Mouse (Mus musculus): ENCODE measurements around the gene Epb41. TPM values are rescaled to one million over a fixed set of nuclear protein-coding genes. Genes with fewer than 3 reads are reported as not detected.

Epb41 gene
- polyA plus RNA-seq, 1 experiment from 2014 or later: 147 TPM

DNA sequence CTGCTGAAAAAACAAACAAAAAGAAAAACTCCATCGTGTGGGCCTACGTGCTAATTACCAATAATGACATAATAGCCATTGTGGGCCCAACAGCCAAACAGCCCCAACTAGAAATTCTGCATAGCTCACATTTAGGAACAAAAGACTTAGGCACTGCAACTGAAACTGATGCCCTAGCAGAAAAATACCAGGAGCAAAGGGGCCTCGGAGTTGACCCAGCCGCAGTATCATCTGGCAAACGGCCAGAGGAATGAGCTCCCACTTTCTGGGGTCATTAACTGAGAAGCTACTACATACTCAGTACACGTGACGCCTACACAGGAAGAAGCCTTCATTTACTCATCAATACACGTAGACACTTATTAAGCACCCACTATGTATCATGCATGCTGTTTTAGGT is 12.8 kb downstream of the Epb41 start:
- WGBS (ENCODE audit: insufficient replicate concordance): 87% methylated on average over 8 of the region's 8 CpGs
- Histone ChIP-seq H3K27me3 (no peaks in the 10 kb centered on the region), H3K36me3 (peaks cover 83% of the 10 kb centered on the region), H3K4me3 (replicated peaks) (peak overlapping the region; percentile 21; the same call in 1 of the 2 replicates), H3K4me2 (peak overlapping the region; percentile 62), H3K27ac (peak overlapping the region; percentile 97), H3K4me1 (replicated peaks) (peaks cover 99% of the 10 kb centered on the region), H3K9ac (peak overlapping the region; percentile 68; the same call in 1 of the 2 replicates), H3K9me3 (replicated peaks) (no peaks in the 10 kb centered on the region)
- ATAC-seq (ENCODE audit: low read depth): no peak
- DNase-seq: no peak

DNA sequence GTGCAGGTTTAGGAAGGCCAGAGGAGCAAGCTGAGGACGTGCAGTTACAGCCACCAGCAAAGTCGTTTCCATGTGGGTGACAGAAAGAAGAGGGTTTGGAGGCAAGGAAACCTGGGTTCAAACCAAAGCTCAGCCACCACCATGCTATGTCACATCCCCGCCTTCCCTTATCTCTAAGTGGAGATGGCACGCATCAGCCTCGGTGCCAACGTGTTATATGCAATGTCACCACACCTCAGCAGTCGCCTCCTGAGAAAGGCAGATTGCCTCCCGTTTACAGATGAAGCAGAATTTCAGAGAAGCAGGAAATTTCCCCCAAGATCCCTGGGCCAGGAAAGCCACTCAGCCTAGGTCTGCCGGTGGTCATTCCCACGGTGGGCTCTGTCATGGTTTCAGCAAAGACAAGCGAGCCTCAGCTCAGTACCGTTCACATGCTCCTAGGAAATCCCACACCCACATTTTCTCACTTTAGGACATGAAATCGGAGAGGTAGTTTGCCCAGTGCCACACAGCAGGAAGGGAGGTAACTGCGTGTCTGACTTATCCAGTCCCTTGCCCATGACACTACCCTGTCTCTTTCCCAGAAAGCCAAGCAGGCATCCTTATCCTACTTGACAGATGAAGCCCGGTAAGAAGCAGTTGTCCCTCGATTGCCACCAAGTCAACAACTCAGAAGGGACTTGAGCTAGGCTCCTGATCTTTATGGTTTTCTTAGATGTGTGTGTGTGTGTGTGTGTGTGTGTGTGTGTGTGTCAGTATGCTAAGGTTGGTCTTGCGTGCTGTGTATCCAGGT is 14.9 kb downstream of the Epb41 start:
- ATAC-seq (ENCODE audit: low read depth) (peak; percentile 89), DNase-seq (no peak)
- Histone ChIP-seq H3K4me3 (replicated peaks) (peak overlapping the region; percentile 38), H3K36me3 (peaks cover 72% of the 10 kb centered on the region), H3K27me3 (no peaks in the 10 kb centered on the region), H3K9me3 (replicated peaks) (no peaks in the 10 kb centered on the region), H3K9ac (peak overlapping the region; percentile 68), H3K27ac (peak overlapping the region; percentile 97), H3K4me2 (peak overlapping the region; percentile 62), H3K4me1 (replicated peaks) (peaks cover 98% of the 10 kb centered on the region)
- WGBS (ENCODE audit: insufficient replicate concordance): 29% methylated on average over 17 of the region's 17 CpGs

DNA sequence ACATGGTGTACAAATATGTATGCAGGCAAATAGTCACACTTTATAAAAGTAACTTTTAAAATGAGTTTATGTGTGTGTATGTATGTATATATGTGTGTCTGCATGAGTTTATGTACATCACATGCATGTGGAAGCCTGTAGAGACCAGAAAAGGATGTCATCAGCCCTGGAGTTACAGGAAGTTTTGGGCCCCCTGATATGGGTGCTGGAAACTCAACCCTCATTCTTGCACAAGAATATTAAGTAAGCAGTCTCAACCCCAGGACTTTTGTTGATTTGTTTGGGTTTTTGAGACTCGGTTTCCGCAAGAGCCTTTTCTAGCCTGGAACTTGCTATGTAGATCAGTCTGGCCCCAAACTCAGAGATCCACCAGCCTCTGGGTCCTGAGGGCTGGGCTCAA is 15.6 kb downstream of the Epb41 start:
- Histone ChIP-seq H3K4me1 (replicated peaks) (peaks cover 97% of the 10 kb centered on the region), H3K36me3 (peaks cover 71% of the 10 kb centered on the region), H3K27ac (peak overlapping the region; percentile 97), H3K9ac (peak overlapping the region; percentile 58), H3K4me2 (peak overlapping the region; percentile 62), H3K4me3 (replicated peaks) (peak overlapping the region; percentile 38), H3K27me3 (no peaks in the 10 kb centered on the region), H3K9me3 (replicated peaks) (no peaks in the 10 kb centered on the region)
- DNase-seq: no peak
- 83% methylated on average over 2 of the region's 2 CpGs for WGBS (ENCODE audit: insufficient replicate concordance)
- ATAC-seq (ENCODE audit: low read depth): no peak

DNA sequence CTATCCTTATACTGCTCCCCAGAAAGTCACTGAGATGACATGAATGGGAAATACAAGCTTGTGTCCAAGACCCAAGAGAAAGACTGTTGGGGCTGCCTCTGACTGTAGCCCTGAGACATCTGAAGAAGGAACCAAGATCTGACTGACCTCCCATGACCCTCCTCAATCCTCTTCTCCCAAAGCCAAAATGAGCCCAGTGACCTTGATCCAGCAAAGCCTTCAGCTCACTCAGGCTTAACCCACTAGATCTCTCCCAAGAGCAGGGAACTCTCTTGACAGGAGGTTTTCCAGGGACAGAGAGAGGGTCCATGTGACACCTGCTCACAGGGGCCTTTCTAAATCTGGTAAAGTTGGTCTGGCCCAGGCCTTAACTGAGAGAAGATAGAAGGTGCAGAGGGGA is 17.8 kb downstream of the Epb41 start:
- Histone ChIP-seq H3K4me3 (replicated peaks) (no peak overlapping the region), H3K4me1 (replicated peaks) (peaks cover 86% of the 10 kb centered on the region), H3K36me3 (peaks cover 62% of the 10 kb centered on the region), H3K9me3 (replicated peaks) (no peaks in the 10 kb centered on the region), H3K27ac (peak overlapping the region; percentile 97), H3K4me2 (no peak overlapping the region), H3K9ac (0 out of 2 replicates have a peak overlapping the region, but pooled peaks have one; percentile 41), H3K27me3 (no peaks in the 10 kb centered on the region)
- no peak for ATAC-seq (ENCODE audit: low read depth)
- no peak for DNase-seq

DNA sequence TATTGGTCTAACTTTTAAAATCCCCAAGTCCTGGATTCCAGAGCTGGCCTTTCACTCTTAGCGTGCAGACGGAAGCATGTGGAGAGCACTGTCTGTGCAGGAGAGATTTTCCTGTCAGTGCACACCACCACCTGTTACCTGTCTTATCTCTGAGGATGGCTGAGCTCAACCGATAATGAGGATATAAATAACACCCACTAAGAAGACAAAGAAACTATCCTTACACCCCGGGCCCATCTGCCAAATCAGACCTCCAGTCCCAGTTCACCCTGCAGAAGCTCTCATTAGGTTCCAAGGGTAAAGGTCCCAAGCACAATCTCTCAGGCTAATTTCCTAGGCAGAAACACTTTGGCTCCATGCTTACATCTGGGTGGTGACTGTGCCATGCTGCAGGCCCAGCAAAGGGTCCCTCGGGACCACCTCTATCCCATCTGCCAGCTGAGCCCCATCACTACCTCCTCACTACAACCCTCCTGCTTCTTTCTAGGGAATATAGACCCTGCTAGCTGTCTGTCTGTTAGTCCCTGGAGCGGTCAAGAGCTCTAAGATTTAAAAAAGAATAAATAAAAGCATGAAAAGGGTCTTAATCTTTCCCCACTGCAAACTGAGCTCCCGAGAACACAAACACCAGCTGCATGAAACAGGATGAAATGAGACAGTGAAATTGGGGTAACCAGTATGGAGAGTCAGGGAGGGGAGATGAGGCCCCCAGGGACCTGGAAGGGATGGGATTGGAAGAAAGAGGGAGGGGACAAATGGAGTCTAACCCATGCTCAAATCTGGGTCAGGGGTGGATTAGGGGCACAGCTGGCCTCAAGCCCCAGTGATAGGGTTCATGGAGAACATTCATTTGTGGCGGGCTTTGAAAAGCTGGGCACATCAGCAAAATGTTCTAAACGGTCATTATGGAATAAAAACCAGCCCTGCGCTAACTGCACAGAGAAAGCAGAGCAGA is 23.5 kb downstream of the Epb41 start:
- Histone ChIP-seq H3K27ac (peak overlapping the region; percentile 34; the same call in 1 of the 2 replicates), H3K27me3 (no peaks in the 10 kb centered on the region), H3K9ac (0 out of 2 replicates have a peak overlapping the region, but pooled peaks have one; percentile 17), H3K4me3 (replicated peaks) (no peak overlapping the region), H3K36me3 (peaks cover 42% of the 10 kb centered on the region), H3K9me3 (replicated peaks) (no peaks in the 10 kb centered on the region), H3K4me1 (replicated peaks) (peaks cover 81% of the 10 kb centered on the region), H3K4me2 (peak overlapping the region; percentile 5; the same call in 1 of the 2 replicates)
- ATAC-seq (ENCODE audit: low read depth) (no peak), DNase-seq (no peak)
- 66% methylated on average over 10 of the region's 10 CpGs for WGBS (ENCODE audit: insufficient replicate concordance)

DNA sequence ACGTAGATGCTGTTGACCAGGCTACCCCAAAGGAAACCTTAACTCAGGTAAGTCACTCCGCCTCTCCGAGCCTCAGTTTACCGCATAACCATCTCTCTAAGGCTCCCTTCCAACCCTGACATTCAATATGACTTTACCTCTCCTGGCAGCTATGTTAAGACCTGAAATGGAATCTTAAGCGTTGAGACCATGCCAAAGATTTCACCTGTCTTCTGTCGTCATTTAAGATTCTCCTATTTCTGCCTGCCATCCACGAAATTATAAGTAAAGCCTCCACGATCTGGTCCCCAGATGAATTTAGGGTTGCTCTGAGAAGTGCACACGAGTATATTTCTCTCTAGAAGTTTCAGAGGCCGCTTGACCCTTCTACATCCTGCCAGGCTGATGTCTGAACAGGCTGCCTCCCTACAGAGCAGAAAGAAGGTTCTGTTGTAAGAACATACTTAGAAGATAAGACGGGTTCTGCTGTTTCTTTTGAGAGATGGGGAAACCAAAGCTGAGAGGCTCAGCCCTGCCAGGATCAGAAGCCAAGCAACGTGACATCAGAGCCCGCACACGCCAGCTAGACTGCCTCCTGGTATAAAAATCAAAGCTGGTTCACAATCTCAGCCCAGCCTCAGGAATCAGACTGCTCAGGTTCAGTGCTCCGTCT is 25.4 kb downstream of the Epb41 start:
- H3K36me3 ChIP-seq: peaks cover 37% of the 10 kb centered on the region
- H3K4me3 ChIP-seq (replicated peaks): peak overlapping the region; percentile 82
- H3K4me1 ChIP-seq (replicated peaks): peaks cover 78% of the 10 kb centered on the region
- peak overlapping the region; percentile 94 for H3K9ac ChIP-seq
- H3K27me3 ChIP-seq: no peaks in the 10 kb centered on the region
- H3K9me3 ChIP-seq (replicated peaks): no peaks in the 10 kb centered on the region
- peak overlapping the region; percentile 100 for H3K4me2 ChIP-seq
- ATAC-seq (ENCODE audit: low read depth): no peak
- peak overlapping the region; percentile 74 for H3K27ac ChIP-seq
- 10% methylated on average over 14 of the region's 15 CpGs for WGBS (ENCODE audit: insufficient replicate concordance)
- no peak for DNase-seq

DNA sequence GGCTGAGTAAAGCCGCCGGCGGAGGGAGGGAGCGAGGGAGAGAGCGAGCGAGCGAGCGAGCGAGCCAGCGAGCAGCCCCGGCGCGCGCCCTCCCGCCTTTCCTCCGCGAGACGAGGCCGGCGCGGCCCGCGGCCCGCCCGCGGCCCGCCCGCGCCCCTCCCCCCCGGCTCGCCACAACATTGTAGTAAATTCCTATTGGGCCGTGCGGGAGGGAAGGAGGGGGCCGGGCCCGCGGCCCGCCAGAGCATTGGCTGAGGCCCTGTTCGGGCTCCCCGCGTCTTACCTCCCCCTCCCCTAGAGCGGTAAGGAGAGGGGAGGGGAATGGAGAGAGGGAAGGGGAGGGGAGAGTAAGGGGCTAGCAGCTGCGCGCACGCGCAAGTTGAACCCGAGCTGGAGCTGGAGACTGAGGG is 26.1 kb downstream of the Epb41 start:
- DNase-seq: peak; percentile 76
- Histone ChIP-seq H3K27me3 (no peaks in the 10 kb centered on the region), H3K4me3 (replicated peaks) (peak overlapping the region; percentile 82), H3K9me3 (replicated peaks) (no peaks in the 10 kb centered on the region), H3K4me1 (replicated peaks) (peaks cover 84% of the 10 kb centered on the region), H3K36me3 (peaks cover 37% of the 10 kb centered on the region), H3K27ac (peak overlapping the region; percentile 72), H3K9ac (peak overlapping the region; percentile 94), H3K4me2 (peak overlapping the region; percentile 100)
- under 1% methylated on average over 34 of the region's 46 CpGs for WGBS (ENCODE audit: insufficient replicate concordance)
- ATAC-seq (ENCODE audit: low read depth): peak; percentile 95

DNA sequence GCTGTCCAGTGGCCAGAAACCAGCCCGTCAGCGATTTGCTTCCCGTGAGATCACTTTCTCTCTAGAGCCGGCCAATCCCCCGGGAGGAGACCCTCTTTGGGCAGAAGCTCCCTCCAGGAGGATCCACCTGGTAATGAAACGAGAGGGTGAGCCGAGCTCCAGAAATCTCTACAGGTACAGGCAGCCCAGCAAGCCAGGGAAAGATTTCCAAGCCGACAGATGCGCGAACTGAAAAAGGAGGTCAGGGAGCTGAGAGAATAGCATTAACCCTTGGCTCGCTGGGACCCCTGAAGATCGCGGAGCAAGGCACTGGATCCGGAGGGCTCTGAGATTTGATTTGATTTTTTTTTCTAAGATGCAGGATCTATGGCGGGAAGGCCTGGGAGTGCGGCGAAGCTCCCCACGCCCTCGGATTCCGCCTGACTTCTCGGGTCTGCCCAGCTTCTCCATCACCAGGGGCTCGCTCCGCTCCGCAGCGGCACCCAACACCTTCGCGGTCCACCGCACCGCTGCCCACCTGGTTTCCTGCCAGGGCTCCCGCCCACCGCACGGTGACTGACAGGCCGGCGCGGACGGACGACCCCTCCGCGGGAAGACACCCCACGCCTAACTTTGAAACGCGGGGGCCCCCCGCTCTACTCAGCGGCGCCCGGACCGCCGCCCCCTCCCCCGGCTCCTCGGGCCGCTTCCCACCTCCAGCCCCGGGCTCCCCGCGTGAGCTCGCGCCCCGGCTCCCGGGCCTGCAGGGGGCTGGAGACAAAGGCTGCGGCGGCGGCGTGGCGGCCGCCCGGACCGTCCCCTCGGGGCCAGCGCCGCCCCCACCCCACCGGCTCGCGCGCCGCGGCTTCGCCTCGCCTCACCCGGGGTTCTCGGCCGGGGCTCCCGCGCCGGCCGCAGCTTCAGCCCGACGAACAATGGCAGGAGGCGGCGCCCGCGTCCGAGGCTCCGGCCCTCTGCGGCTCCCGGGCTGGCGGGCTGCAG is 26.8 kb downstream of the Epb41 start:
- H3K4me1 ChIP-seq (replicated peaks): peaks cover 87% of the 10 kb centered on the region
- WGBS (ENCODE audit: insufficient replicate concordance): 4% methylated on average over 75 of the region's 95 CpGs
- H3K4me2 ChIP-seq: peak overlapping the region; percentile 100

DNA sequence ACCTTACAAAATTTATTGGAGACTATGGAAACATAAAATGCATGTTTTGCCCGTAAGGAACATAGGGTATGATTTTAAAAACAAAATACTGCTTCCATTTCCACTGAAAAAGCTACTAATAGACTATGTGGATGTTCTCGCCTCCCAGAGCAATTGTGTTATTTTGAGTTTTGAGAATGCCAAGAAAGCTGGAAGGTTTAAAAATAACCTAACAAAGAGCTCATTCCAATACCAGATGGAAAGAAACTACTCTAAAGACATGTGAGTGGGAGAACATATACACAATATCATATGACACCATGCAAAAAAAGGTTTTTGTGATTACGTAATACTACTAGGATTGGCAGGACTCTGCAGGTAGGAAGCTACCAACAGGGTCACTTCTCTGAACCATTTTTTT is 31.4 kb downstream of the Epb41 start:
- Histone ChIP-seq H3K36me3 (peaks cover 29% of the 10 kb centered on the region), H3K4me1 (replicated peaks) (peaks cover 95% of the 10 kb centered on the region), H3K9me3 (replicated peaks) (no peaks in the 10 kb centered on the region), H3K4me3 (replicated peaks) (no peak overlapping the region), H3K4me2 (no peak overlapping the region), H3K27ac (no peak overlapping the region), H3K27me3 (no peaks in the 10 kb centered on the region), H3K9ac (no peak overlapping the region)
- ATAC-seq (ENCODE audit: low read depth): no peak
- no peak for DNase-seq
- 87% methylated on average over 3 of the region's 3 CpGs for WGBS (ENCODE audit: insufficient replicate concordance)

More for the DNA sequence above, 26.8 kb downstream of the Epb41 start:
- H3K36me3 ChIP-seq: peaks cover 34% of the 10 kb centered on the region
- ATAC-seq (ENCODE audit: low read depth) (no peak), DNase-seq (no peak)
- no peaks in the 10 kb centered on the region for H3K27me3 ChIP-seq
- no peaks in the 10 kb centered on the region for H3K9me3 ChIP-seq (replicated peaks)
- H3K27ac ChIP-seq: peak overlapping the region; percentile 72
- peak overlapping the region; percentile 82 for H3K4me3 ChIP-seq (replicated peaks)
- H3K9ac ChIP-seq: peak overlapping the region; percentile 94

Measured in liver, embryonic 13.5 days (tissue).